Mouse (Mus musculus) stomach, postnatal 0 days (tissue): ENCODE measurements at regions not wholly inside any gene's neighbourhood (a gene's known extent, or its start where the extent isn't known, plus 50 kb on each side); places are given as distances from the start of the nearest gene placed in this dataset.

Experiments used
- ATAC-seq: fragments of 200-750 bp; cut with Nextera tagmentation; 2 replicates; pipeline ENCODE4 v1.8.0; 2017; ENCODE audit not compliant: low FRiP score, low TSS enrichment
- DNase-seq: peaks from one replicate; pipeline ENCODE4 v3.0.0-alpha.2; 2016; ENCODE audit warnings: low spot score
- H3K27ac ChIP-seq: fragments of 300-500 bp; sonication (generic); replicated peaks from 2 replicates; pipeline ENCODE4 v1.5.1; 2014; ENCODE audit warnings: mild to moderate bottlenecking, control low read depth
- H3K27me3 ChIP-seq: fragments of 300-500 bp; sonication (generic); 2 replicates; pipeline ENCODE4 v1.6.1; 2014; ENCODE audit warnings: low read length; ENCODE audit not compliant: control insufficient read depth, insufficient read depth
- H3K36me3 ChIP-seq: fragments of 300-500 bp; sonication (generic); 2 replicates; pipeline ENCODE4 v1.6.1; 2014; ENCODE audit warnings: low read length, mixed read lengths; ENCODE audit not compliant: control insufficient read depth, insufficient read depth
- H3K4me1 ChIP-seq: fragments of 300-500 bp; sonication (generic); replicated peaks from 2 replicates; pipeline ENCODE4 v1.6.1; 2014; ENCODE audit warnings: antibody characterized with exemption; ENCODE audit not compliant: control insufficient read depth, insufficient read depth
- H3K4me2 ChIP-seq: fragments of 300-500 bp; sonication (generic); replicated peaks from 2 replicates; pipeline ENCODE4 v1.6.1; 2014; ENCODE audit warnings: low read depth, mild to moderate bottlenecking, control low read depth, moderate library complexity
- H3K4me3 ChIP-seq: fragments of 300-500 bp; sonication (generic); 2 replicates; pipeline ENCODE4 v1.5.1; 2014; ENCODE audit warnings: low read depth, low read length, control low read depth
- H3K9ac ChIP-seq: fragments of 300-500 bp; sonication (generic); 2 replicates; pipeline ENCODE4 v1.6.1; 2014; ENCODE audit warnings: mild to moderate bottlenecking, low read length, control low read depth, mixed read lengths
- H3K9me3 ChIP-seq: fragments of 300-500 bp; sonication (generic); 2 replicates; pipeline ENCODE4 v1.6.1; 2016; ENCODE audit warnings: low read length; ENCODE audit not compliant: control insufficient read depth
- CTCF ChIP-seq: IDR thresholded peaks from 2 replicates; pipeline ENCODE4 v1.5.1; 2016; ENCODE audit warnings: antibody characterized with exemption, low read depth, mild to moderate bottlenecking, moderate library complexity
- EP300 ChIP-seq: optimal IDR thresholded peaks from 2 replicates; pipeline ENCODE3; 2016; ENCODE audit warnings: antibody characterized with exemption
- WGBS: fragments of 180-500 bp; shearing (Covaris S2); extraction: QIAGEN DNeasy Blood & Tissue Kit; methylation state at CpG from one replicate; pipeline ENCODE4 v1.1.7; 2014; 5-methylcytosine and 5-hydroxymethylcytosine counted together

DNA sequence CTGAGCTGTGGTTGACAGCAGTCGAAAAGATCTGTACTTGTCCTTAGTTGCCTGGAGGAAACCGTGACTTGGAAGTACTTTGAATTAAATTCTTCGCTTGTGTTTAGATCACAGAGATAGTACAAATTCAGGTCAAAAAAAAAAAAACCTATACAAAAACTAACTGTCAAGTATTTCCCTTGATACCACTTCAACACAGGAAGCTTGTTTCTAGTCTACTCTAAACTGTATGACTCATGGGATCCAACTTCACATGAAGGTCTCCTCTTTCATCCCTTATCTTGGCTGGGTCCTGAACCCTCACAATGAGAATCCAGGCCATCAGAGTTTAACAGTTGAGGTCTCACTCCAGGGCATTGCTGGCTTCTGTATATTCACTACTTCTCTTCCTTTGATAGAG lies 54.8 kb downstream of the Tmem30b start:
- H3K9ac ChIP-seq = no peak overlapping the region
- H3K36me3 ChIP-seq = no peaks in the 10 kb centered on the region
- ATAC-seq (no peak), DNase-seq (no peak)
- no peak for TF ChIP-seq CTCF
- no peak for TF ChIP-seq EP300
- no peaks in the 10 kb centered on the region for H3K27me3 ChIP-seq
- 77% methylated on average over 3 of the region's 3 CpGs for WGBS
- no peak overlapping the region for H3K4me2 ChIP-seq
- H3K4me3 ChIP-seq = no peak overlapping the region
- H3K27ac ChIP-seq = no peak overlapping the region
- H3K4me1 ChIP-seq = no peaks in the 10 kb centered on the region
- no peaks in the 10 kb centered on the region for H3K9me3 ChIP-seq

- WGBS = 92% methylated on average over 2 of the region's 2 CpGs
Observed at GRCm38 (mm10) chr12:73482858-73483257, 63.3 kb downstream of the Tmem30b start.

DNA sequence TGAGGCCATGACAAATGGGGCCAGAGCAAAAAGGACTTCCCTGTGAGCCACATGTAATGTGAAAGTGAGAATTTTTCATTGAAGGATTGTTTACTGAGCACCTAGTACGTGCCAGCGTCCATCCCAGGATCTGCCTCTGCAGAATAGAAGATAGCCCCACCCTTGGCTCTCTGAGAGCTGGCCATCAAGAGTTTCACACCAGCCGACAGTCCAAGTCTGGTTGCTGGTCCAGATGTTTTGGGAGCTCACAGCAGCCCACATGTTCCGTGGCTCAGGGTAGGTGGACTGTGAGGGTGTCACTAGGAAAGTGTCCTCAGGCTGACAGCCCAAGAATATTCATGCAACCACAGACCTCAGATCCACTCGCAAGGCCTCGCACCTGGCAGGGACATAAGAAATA lies 63.9 kb downstream of the Tmem30b start:
- H3K27me3 ChIP-seq = no peaks in the 10 kb centered on the region
- no peak for TF ChIP-seq EP300
- no peak for TF ChIP-seq CTCF
- ATAC-seq (no peak), DNase-seq (no peak)
- H3K4me1 ChIP-seq = no peaks in the 10 kb centered on the region
- no peaks in the 10 kb centered on the region for H3K9me3 ChIP-seq
- no peak overlapping the region for H3K27ac ChIP-seq
- no peak overlapping the region for H3K9ac ChIP-seq
- H3K4me3 ChIP-seq = no peak overlapping the region
- WGBS = 83% methylated on average over 6 of the region's 6 CpGs
- no peak overlapping the region for H3K4me2 ChIP-seq
- H3K36me3 ChIP-seq = no peaks in the 10 kb centered on the region

More at GRCm38 (mm10) chr12:73482858-73483257, 63.3 kb downstream of the Tmem30b start:
- H3K27me3 ChIP-seq = no peaks in the 10 kb centered on the region
- no peaks in the 10 kb centered on the region for H3K36me3 ChIP-seq
- no peaks in the 10 kb centered on the region for H3K9me3 ChIP-seq
- H3K27ac ChIP-seq = no peak overlapping the region
- no peak overlapping the region for H3K4me2 ChIP-seq
- DNase-seq = no peak
- no peak for ATAC-seq
- TF ChIP-seq EP300 (no peak), CTCF (no peak)
- H3K4me3 ChIP-seq = no peak overlapping the region
- H3K4me1 ChIP-seq = no peaks in the 10 kb centered on the region
- H3K9ac ChIP-seq = no peak overlapping the region

DNA sequence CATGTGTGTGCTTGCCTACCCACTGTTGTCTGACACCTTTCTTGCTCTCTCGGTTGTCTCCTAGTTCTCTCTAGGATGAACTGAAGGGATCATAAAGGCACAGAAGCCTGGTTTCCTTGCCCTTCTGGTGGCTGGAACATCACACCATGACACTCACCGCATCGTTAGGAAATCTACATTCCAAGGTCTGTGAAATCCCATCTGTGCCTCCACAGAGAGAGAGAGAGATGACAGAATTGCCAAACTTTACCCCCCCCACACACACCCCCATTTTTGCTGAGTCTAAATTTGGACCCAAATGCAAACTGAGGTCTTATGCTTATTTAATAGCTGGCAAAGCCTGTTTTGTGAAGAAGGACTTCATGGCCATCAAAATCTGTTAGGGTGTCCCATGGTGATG lies 64.5 kb downstream of the Tmem30b start:
- H3K4me3 ChIP-seq = no peak overlapping the region
- WGBS = 83% methylated on average over 3 of the region's 3 CpGs
- H3K9ac ChIP-seq = no peak overlapping the region
- no peak overlapping the region for H3K27ac ChIP-seq
- TF ChIP-seq EP300 (no peak), CTCF (no peak)
- H3K9me3 ChIP-seq = no peaks in the 10 kb centered on the region
- H3K4me1 ChIP-seq = no peaks in the 10 kb centered on the region
- ATAC-seq = no peak
- no peak for DNase-seq
- no peaks in the 10 kb centered on the region for H3K27me3 ChIP-seq
- no peaks in the 10 kb centered on the region for H3K36me3 ChIP-seq
- H3K4me2 ChIP-seq = no peak overlapping the region

DNA sequence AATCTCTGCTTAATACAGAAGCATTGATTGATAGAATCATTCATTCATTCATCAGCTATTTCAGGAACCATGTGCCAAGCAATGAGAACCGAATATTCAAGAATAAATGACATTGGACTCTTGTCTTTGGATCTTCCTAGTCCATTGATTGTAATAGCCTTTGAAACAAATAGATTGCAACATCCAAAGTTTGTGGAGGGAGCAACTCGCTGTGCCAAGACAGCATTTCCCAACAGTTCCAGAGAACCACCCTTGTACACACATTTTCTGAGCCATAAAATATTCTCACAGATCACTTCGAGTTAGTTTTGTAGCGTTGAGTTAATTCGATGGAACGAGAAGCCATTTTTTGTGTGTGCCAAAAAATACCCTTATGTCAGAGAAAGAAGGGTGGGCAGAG lies 65.0 kb downstream of the Tmem30b start:
- DNase-seq (no peak), ATAC-seq (no peak)
- no peaks in the 10 kb centered on the region for H3K4me1 ChIP-seq
- H3K4me3 ChIP-seq = no peak overlapping the region
- 86% methylated on average over 6 of the region's 6 CpGs for WGBS
- H3K4me2 ChIP-seq = no peak overlapping the region
- no peaks in the 10 kb centered on the region for H3K27me3 ChIP-seq
- no peak for TF ChIP-seq EP300
- no peak for TF ChIP-seq CTCF
- no peak overlapping the region for H3K9ac ChIP-seq
- no peaks in the 10 kb centered on the region for H3K36me3 ChIP-seq
- H3K27ac ChIP-seq = no peak overlapping the region
- no peaks in the 10 kb centered on the region for H3K9me3 ChIP-seq

- no peaks in the 10 kb centered on the region for H3K27me3 ChIP-seq
- no peaks in the 10 kb centered on the region for H3K36me3 ChIP-seq
- no peak overlapping the region for H3K4me2 ChIP-seq
- H3K9ac ChIP-seq = no peak overlapping the region
- ATAC-seq (no peak), DNase-seq (no peak)
- 89% methylated on average over 6 of the region's 6 CpGs for WGBS
- no peak overlapping the region for H3K4me3 ChIP-seq
- H3K27ac ChIP-seq = no peak overlapping the region
- no peaks in the 10 kb centered on the region for H3K4me1 ChIP-seq
- no peaks in the 10 kb centered on the region for H3K9me3 ChIP-seq
- no peak for TF ChIP-seq EP300
- no peak for TF ChIP-seq CTCF
Observed at GRCm38 (mm10) chr12:73480610-73480971, 65.6 kb downstream of the Tmem30b start.
